Mouse (Mus musculus): ENCODE data around the gene Rras2. TPM values are rescaled to one million over a fixed set of nuclear protein-coding genes. Genes with fewer than 3 reads are reported as not detected.

The Rras2 gene
- polyA plus RNA-seq (2012), result 1.7 and 2.2 TPM in 2 replicates

GRCm38 (mm10) chr7:114117444-114117905 is at the start of gene Rras2:
Gene Rras2 (minus strand): TSS chr7:114117781.

Other genes starting within 250 kb of the Rras2 start
- 17.7 TPM in 2 replicates for gene Copb1, start 136.9 kb upstream of the Rras2 start, polyA plus RNA-seq (2012)
- gene Psma1, start 158.3 kb upstream of the Rras2 start, polyA plus RNA-seq (2012), result 9.1 and 10.4 TPM in 2 replicates

Data from megakaryocyte-erythroid progenitor cell, adult 5 weeks (primary cell).